Mouse (Mus musculus): ENCODE results near the gene Lrrc8e. TPM values are rescaled to one million over a fixed set of nuclear protein-coding genes. Genes with fewer than 3 reads are reported as not detected.

Gene Lrrc8e
- polyA plus RNA-seq, 1 experiment from 2014 or later, result 2.2 TPM

- no peak overlapping the region for H3K4me3 ChIP-seq (replicated peaks)
- H3K36me3 ChIP-seq, result peaks cover 65% of the 10 kb centered on the region
- no peak overlapping the region for H3K4me2 ChIP-seq (replicated peaks)
- H3K4me1 ChIP-seq (replicated peaks), result no peaks in the 10 kb centered on the region
- ATAC-seq, result no peak
- H3K9me3 ChIP-seq, result no peaks in the 10 kb centered on the region
- H3K27ac ChIP-seq, result no peak overlapping the region
- WGBS, result 91% methylated on average over 15 of the region's 15 CpGs
- no peaks in the 10 kb centered on the region for H3K27me3 ChIP-seq (replicated peaks)
- no peak overlapping the region for H3K9ac ChIP-seq
These were observed 38.7 kb downstream of the Lrrc8e start for GRCm38 (mm10) chr8:4265160-4265914.

DNA sequence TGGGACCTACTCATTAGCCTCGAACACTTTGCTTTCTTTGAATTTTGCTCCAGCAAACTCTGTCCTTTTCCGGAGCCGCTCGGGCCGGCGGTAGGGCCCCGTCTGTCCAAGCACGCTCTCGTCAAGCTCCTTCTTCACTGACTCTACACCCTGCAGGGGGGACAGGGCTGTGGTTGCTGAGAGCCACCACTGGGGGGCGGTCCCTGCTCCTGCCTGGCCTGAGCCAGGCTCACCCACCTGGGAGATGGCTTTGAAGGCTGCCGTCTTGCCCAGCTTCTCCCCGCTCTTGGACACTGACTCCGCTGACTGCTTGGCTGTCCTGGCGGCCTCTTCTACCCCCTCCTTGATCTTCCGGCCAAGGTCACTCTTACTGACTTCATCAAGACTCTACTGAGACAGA is 41.0 kb downstream of the Lrrc8e start:
- peak; percentile 46; the same call in 1 of the 2 replicates for ATAC-seq
- Histone ChIP-seq H3K4me1 (replicated peaks) (no peaks in the 10 kb centered on the region), H3K9me3 (no peaks in the 10 kb centered on the region), H3K4me2 (replicated peaks) (no peak overlapping the region), H3K27ac (no peak overlapping the region), H3K4me3 (replicated peaks) (no peak overlapping the region), H3K9ac (no peak overlapping the region), H3K27me3 (replicated peaks) (no peaks in the 10 kb centered on the region), H3K36me3 (peaks cover 59% of the 10 kb centered on the region)
- 75% methylated on average over 15 of the region's 15 CpGs for WGBS

DNA sequence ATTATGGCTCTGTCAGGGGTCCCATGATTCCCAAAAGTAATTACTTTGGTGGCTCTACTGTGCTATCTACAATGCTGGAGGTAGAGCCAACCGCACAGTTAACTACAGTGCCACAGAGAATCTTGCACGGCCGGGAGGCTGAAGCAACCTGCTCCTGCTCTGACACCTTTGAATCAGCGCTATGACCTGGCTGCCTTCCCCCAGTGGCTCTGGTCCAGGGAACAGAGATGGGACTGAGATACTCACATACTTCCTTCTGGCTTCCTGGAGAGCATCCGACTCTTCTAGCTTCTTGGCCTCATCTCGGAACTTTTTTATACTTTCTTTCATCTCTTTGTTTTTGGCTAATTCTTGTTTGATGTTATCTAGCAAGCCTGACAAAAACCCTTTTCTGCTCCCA is 43.0 kb downstream of the Lrrc8e start:
- H3K4me1 ChIP-seq (replicated peaks), result 0 out of 2 replicates have a peak, but pooled peaks cover 3% of the 10 kb centered on the region
- H3K27ac ChIP-seq, result no peak overlapping the region
- H3K9ac ChIP-seq, result no peak overlapping the region
- H3K36me3 ChIP-seq, result peaks cover 54% of the 10 kb centered on the region
- no peak overlapping the region for H3K4me2 ChIP-seq (replicated peaks)
- WGBS, result 91% methylated on average over 6 of the region's 6 CpGs
- no peak overlapping the region for H3K4me3 ChIP-seq (replicated peaks)
- no peak for ATAC-seq
- H3K27me3 ChIP-seq (replicated peaks), result no peaks in the 10 kb centered on the region
- H3K9me3 ChIP-seq, result no peaks in the 10 kb centered on the region

DNA sequence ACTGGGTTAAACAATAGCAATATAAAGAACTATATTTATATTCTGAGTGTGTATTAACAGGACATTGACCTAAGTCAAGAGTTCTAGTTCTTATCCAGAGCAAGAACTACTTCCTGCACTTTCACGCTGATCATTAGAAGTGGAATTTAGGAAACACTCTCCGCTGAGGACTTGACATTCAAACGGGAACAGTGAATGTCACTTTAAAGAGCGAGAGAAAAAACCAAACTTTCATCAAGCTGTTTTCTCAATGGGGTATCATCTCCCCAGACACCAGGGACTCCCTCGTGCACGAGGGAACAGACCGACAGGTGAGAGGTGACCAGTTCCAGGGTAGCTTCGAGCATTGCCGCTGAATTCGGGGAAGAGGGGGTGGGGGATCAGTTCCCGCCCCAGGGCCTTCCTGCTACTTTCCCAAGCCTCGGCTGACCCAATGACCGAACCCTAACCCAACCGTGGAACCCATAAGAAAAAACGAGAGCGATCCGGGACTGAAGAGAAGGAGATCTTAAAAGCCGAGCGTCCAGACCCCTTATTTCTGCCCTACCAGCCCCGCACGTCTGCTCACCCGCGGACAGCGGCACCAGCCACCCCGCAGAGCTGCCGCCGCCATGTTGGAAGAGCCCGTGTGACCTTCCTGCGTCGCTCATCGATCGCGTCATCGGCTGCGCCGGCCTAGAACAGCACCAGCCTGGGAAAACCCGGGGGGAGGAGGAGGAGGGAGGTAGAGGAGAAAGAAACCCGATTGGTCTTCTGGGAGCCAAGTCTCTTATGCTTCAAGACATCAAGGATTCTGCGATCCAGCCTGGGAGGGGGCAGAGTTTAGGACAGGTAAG is 48.9 kb downstream of the Lrrc8e start, which contains the start of gene Timm44:
Gene Timm44 (minus strand): TSS at position 639 of the 836 bp plus-strand sequence.
- no peaks in the 10 kb centered on the region for H3K9me3 ChIP-seq
- peak; percentile 99 for ATAC-seq
- under 1% methylated on average over 39 of the region's 39 CpGs for WGBS
- H3K4me3 ChIP-seq (replicated peaks), result peak within 1 kb of the TSS; percentile 68
- peaks cover 16% of the 10 kb centered on the region; the same call in 1 of the 2 replicates for H3K36me3 ChIP-seq
- H3K27ac ChIP-seq, result peak within 1 kb of the TSS; percentile 13; the same call in 1 of the 2 replicates
- peak within 1 kb of the TSS; percentile 75 for H3K4me2 ChIP-seq (replicated peaks)
- H3K4me1 ChIP-seq (replicated peaks), result peaks cover 7% of the 10 kb centered on the region; the same call in 1 of the 2 replicates
- H3K27me3 ChIP-seq (replicated peaks), result no peaks in the 10 kb centered on the region
- H3K9ac ChIP-seq, result peak within 1 kb of the TSS; percentile 67

GRCm38 (mm10) chr8:4276111-4276465 is 49.5 kb downstream of the Lrrc8e start:
- Histone ChIP-seq H3K4me3 (replicated peaks) (peak overlapping the region; percentile 68), H3K36me3 (peaks cover 16% of the 10 kb centered on the region; the same call in 1 of the 2 replicates), H3K4me1 (replicated peaks) (peaks cover 7% of the 10 kb centered on the region; the same call in 1 of the 2 replicates), H3K9ac (peak overlapping the region; percentile 48), H3K9me3 (no peaks in the 10 kb centered on the region), H3K4me2 (replicated peaks) (peak overlapping the region; percentile 75), H3K27me3 (replicated peaks) (no peaks in the 10 kb centered on the region), H3K27ac (peak overlapping the region; percentile 13; the same call in 1 of the 2 replicates)
- WGBS, result 25% methylated on average over 9 of the region's 9 CpGs
- peak; percentile 64; the same call in 1 of the 2 replicates for ATAC-seq

Other genes with a start within 250 kb of the Lrrc8e start
- gene Cd209f, start 121.0 kb upstream of the Lrrc8e start, polyA plus RNA-seq (2015; fragmentation: Nextera tagmentation; extraction: Ambion mirVana), result not detected in 2 replicates
- not detected in 2 replicates for gene Cd209g, start 92.7 kb upstream of the Lrrc8e start, polyA plus RNA-seq (2015; fragmentation: Nextera tagmentation; extraction: Ambion mirVana)
- 18.9 and 19.3 TPM in 2 replicates for gene Evi5l, start 60.3 kb upstream of the Lrrc8e start, polyA plus RNA-seq (2015; fragmentation: Nextera tagmentation; extraction: Ambion mirVana)
- 3.9 and 4.3 TPM in 2 replicates for gene Prr36, start 9.4 kb upstream of the Lrrc8e start, polyA plus RNA-seq (2015; fragmentation: Nextera tagmentation; extraction: Ambion mirVana)
- 24.1 and 25.3 TPM in 2 replicates for gene Map2k7, start 11.9 kb downstream of the Lrrc8e start, polyA plus RNA-seq (2015; fragmentation: Nextera tagmentation; extraction: Ambion mirVana)
- gene Gm49320, start 12.0 kb downstream of the Lrrc8e start, polyA plus RNA-seq (2015; fragmentation: Nextera tagmentation; extraction: Ambion mirVana), result 0.34 and 0.87 TPM in 2 replicates
- gene Tgfbr3l, start 21.4 kb downstream of the Lrrc8e start, polyA plus RNA-seq (2015; fragmentation: Nextera tagmentation; extraction: Ambion mirVana), result 2.3 and 3.0 TPM in 2 replicates
- gene Snapc2, start 26.3 kb downstream of the Lrrc8e start, polyA plus RNA-seq (2015; fragmentation: Nextera tagmentation; extraction: Ambion mirVana), result 46.0 and 46.2 TPM in 2 replicates
- gene Ctxn1, start 32.4 kb downstream of the Lrrc8e start, polyA plus RNA-seq (2015; fragmentation: Nextera tagmentation; extraction: Ambion mirVana), result 63.1 and 63.9 TPM in 2 replicates
- gene Timm44, start 49.1 kb downstream of the Lrrc8e start, polyA plus RNA-seq (2015; fragmentation: Nextera tagmentation; extraction: Ambion mirVana), result 65.8 and 69.7 TPM in 2 replicates
- 88.5 and 103 TPM in 2 replicates for gene Ccl25, start 98.4 kb downstream of the Lrrc8e start, polyA plus RNA-seq (2015; fragmentation: Nextera tagmentation; extraction: Ambion mirVana)
- gene Elavl1, start 98.6 kb downstream of the Lrrc8e start, polyA plus RNA-seq (2015; fragmentation: Nextera tagmentation; extraction: Ambion mirVana), result 201 and 230 TPM in 2 replicates

Measured in intestine, embryonic 15.5 days (tissue).